Mouse (Mus musculus): ENCODE measurements around the gene Nfe2. TPM values are rescaled to one million over a fixed set of nuclear protein-coding genes. Genes with fewer than 3 reads are reported as not detected.
"Not testable (repeated sequence)": the region's sequence is repeated elsewhere in the genome, so short reads cannot be mapped to it uniquely, and the experiment has no call there.

Gene Nfe2
- total RNA-seq, 2 experiments from 2014 or later: 3.2 to 4.3 TPM

GRCm38 (mm10) chr15:103290843-103291242 is 32.6 kb upstream of the Nfe2 start:
- no peak for DNase-seq

- no peak for DNase-seq
These were observed 32.2 kb upstream of the Nfe2 start for GRCm38 (mm10) chr15:103290417-103290816.

GRCm38 (mm10) chr15:103289600-103289999 is 31.4 kb upstream of the Nfe2 start:
- DNase-seq: no peak

- DNase-seq: peak; percentile 75
These were observed 27.7 kb upstream of the Nfe2 start for GRCm38 (mm10) chr15:103285778-103286417.

GRCm38 (mm10) chr15:103284647-103285046 is 26.4 kb upstream of the Nfe2 start:
- no peak for DNase-seq

- DNase-seq: peak; percentile 77
These were observed 25.9 kb upstream of the Nfe2 start for GRCm38 (mm10) chr15:103284066-103284465.

- DNase-seq: no peak
These were observed 23.4 kb upstream of the Nfe2 start for GRCm38 (mm10) chr15:103281465-103282205.

- peak; percentile 50 for DNase-seq
These were observed 22.7 kb upstream of the Nfe2 start for GRCm38 (mm10) chr15:103280817-103281464.

GRCm38 (mm10) chr15:103279750-103280149 is 21.5 kb upstream of the Nfe2 start:
- DNase-seq: peak; percentile 49

- no peak for DNase-seq
These were observed 19.7 kb upstream of the Nfe2 start for GRCm38 (mm10) chr15:103277949-103278348.

GRCm38 (mm10) chr15:103275943-103276342 is 17.7 kb upstream of the Nfe2 start:
- DNase-seq: not testable (repeated sequence)

GRCm38 (mm10) chr15:103272419-103273279 is 14.4 kb upstream of the Nfe2 start, which contains the start of gene Copz1:
Gene Copz1 (plus strand): TSS chr15:103272714.
- DNase-seq: peak; percentile 95

GRCm38 (mm10) chr15:103268903-103269302 is 10.7 kb upstream of the Nfe2 start:
- DNase-seq: no peak

GRCm38 (mm10) chr15:103264794-103265193 is 6.6 kb upstream of the Nfe2 start:
- DNase-seq: no peak

- DNase-seq: no peak
These were observed 1.8 kb upstream of the Nfe2 start for GRCm38 (mm10) chr15:103259989-103260388.

- DNase-seq: no peak
These were observed 959 bp upstream of the Nfe2 start for GRCm38 (mm10) chr15:103259162-103259561.

- DNase-seq: no peak
These were observed 1.8 kb downstream of the Nfe2 start for GRCm38 (mm10) chr15:103256210-103256986.

GRCm38 (mm10) chr15:103255169-103255568 is 3.0 kb downstream of the Nfe2 start:
- DNase-seq: peak; percentile 60

GRCm38 (mm10) chr15:103253352-103253751 is 4.9 kb downstream of the Nfe2 start:
- no peak for DNase-seq

GRCm38 (mm10) chr15:103252660-103253059 is 5.5 kb downstream of the Nfe2 start:
- DNase-seq: no peak

- no peak for DNase-seq
These were observed 6.6 kb downstream of the Nfe2 start for GRCm38 (mm10) chr15:103251595-103251994.

Measured in adrenal gland, postnatal 10 days (tissue).